Comparison of ENCODE assay signal across 9 mouse cellular contexts in the genomic region with DNA sequence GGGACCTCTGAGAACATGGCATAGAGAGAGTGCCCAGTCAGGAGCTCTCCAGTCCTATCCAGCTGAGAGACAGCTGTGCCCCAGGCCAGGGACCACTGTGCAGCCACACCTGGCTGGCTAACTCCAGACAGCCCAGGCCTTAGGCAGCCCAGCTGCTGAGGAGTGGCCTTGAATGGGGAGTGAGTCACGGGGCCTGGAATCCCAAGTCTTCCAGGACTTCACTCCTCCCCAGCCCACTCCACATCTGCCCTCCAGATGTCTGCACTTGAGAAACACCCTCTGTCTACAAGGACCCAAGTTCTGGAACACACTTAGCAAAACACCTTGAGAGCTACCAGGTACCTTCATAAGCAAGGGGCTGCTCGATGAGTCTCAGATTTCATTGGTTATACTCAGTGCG. TPM values are rescaled to one million over a fixed set of nuclear protein-coding genes. Genes with fewer than 3 reads are reported as not detected.
A peak's percentile ranks its signal among the peaks of the same experiment; 100 is the strongest.
DNase-seq lines count a peak whose midpoint lies in the region; ATAC-seq and TF ChIP-seq lines count a peak whose summit lies in the region.
"Had no signal": no experiment of that assay in that cellular context is flagged by ENCODE, and none has a peak within 500 bp of the region (broad histone marks: within the 10 kb centered on the region; RNA-seq: fewer than 3 reads in every experiment).

No protein-coding gene starts in this region.

- peaks cover 51% of the 10 kb centered on the region for H3K4me1 ChIP-seq in neural tube, embryonic 15.5 days
- peaks cover 3% of the 10 kb centered on the region; the same call in 1 of the 2 replicates for H3K4me1 ChIP-seq in stomach, postnatal 0 days (replicated peaks; ENCODE audit: control insufficient read depth, insufficient read depth)

- TF ChIP-seq EP300 in stomach, postnatal 0 days (optimal IDR thresholded peaks at IDR 0.05): no peak

- DNase-seq in adrenal gland, adult 2 months: peak; percentile 67
- DNase-seq in adrenal gland, adult 8-10 months: no peak
- DNase-seq in neural tube, embryonic 10.5 days (ENCODE audit: extremely low spot score, low spot score): peak; percentile 65
- DNase-seq in gastrocnemius, postnatal 25 days: peak; percentile 50
- DNase-seq in stomach, postnatal 0 days (ENCODE audit: low spot score): no peak
- DNase-seq in left cerebral cortex, adult 8-10 months (ENCODE audit: low spot score in 2 of 2): no peak
- DNase-seq in lung, postnatal 4 days: no peak
- DNase-seq: kidney, adult 8-10 months had no signal

- H3K9me3 ChIP-seq in neural tube, embryonic 15.5 days (replicated peaks): no peaks in the 10 kb centered on the region
- H3K9me3 ChIP-seq in stomach, postnatal 0 days (ENCODE audit: control insufficient read depth, low read length): no peaks in the 10 kb centered on the region

- no peak overlapping the region for H3K27ac ChIP-seq in neural tube, embryonic 15.5 days (replicated peaks)
- H3K27ac ChIP-seq in stomach, postnatal 0 days (replicated peaks): no peak overlapping the region

- no peak overlapping the region for H3K4me3 ChIP-seq in neural tube, embryonic 15.5 days (replicated peaks)
- H3K4me3 ChIP-seq in stomach, postnatal 0 days (ENCODE audit: low read depth, low read length): no peak overlapping the region

- H3K36me3 ChIP-seq in neural tube, embryonic 15.5 days: no peaks in the 10 kb centered on the region
- no peaks in the 10 kb centered on the region for H3K36me3 ChIP-seq in stomach, postnatal 0 days (ENCODE audit: control insufficient read depth, insufficient read depth, low read length)

- no peak overlapping the region for H3K4me2 ChIP-seq in neural tube, embryonic 15.5 days
- H3K4me2 ChIP-seq in stomach, postnatal 0 days (replicated peaks; ENCODE audit: low read depth): no peak overlapping the region

- H3K27me3 ChIP-seq in neural tube, embryonic 15.5 days (replicated peaks): no peaks in the 10 kb centered on the region
- H3K27me3 ChIP-seq in stomach, postnatal 0 days (ENCODE audit: control insufficient read depth, insufficient read depth, low read length): no peaks in the 10 kb centered on the region

- WGBS in neural tube, embryonic 15.5 days: 91% methylated on average over 3 of the region's 3 CpGs
- 63% methylated on average over 3 of the region's 3 CpGs for WGBS in stomach, postnatal 0 days

- ATAC-seq in neural tube, embryonic 15.5 days (ENCODE audit: low FRiP score): no peak
- 0 out of 2 replicates have a peak, but pooled peaks have one; percentile 43 for ATAC-seq in stomach, postnatal 0 days (ENCODE audit: low FRiP score, low TSS enrichment)

- no peak overlapping the region for H3K9ac ChIP-seq in neural tube, embryonic 15.5 days (replicated peaks)
- H3K9ac ChIP-seq in stomach, postnatal 0 days (ENCODE audit: low read length): no peak overlapping the region

- no peak for TF ChIP-seq CTCF in stomach, postnatal 0 days (IDR thresholded peaks at IDR 0.05; ENCODE audit: low read depth)

RNA-seq across cellular contexts. Expression of a gene that starts 51.5 kb away (rescaled TPM):
- total RNA-seq in adrenal gland, adult 2 months (2021): 100 to 1,000 TPM in 1 of 2 experiments, 10 to 100 TPM in 1; 68.0 to 133 TPM
- polyA plus RNA-seq in adrenal gland, adult 2 months (2012; rRNA removed): 65.7 and 70.2 TPM in 2 replicates
- 100 to 1,000 TPM in 1 of 4 experiments, 10 to 100 TPM in 3; 92.3 to 122 (median 99.0) TPM for total RNA-seq in adrenal gland, adult 8-10 months (2022)
- polyA plus RNA-seq in neural tube, embryonic 15.5 days (2015; fragmentation: Nextera tagmentation; extraction: Ambion mirVana): 18.8 and 48.9 TPM in 2 replicates
- 10 to 100 TPM; 24.8 to 41.1 TPM for total RNA-seq in gastrocnemius, postnatal 25 days (2021)
- 418 and 496 TPM in 2 replicates for polyA plus RNA-seq in stomach, postnatal 0 days (2015; fragmentation: Nextera tagmentation; extraction: Ambion mirVana)
- total RNA-seq in left cerebral cortex, adult 8-10 months (2022): 100 to 1,000 TPM; 277 to 320 (median 278) TPM

Comparison
In these comparisons a context has a peak if more than half of its experiments do, and no peak if none do; other contexts are left out.
1. DNase-seq: peak in adrenal gland, adult 2 months (single experiment), neural tube, embryonic 10.5 days (single experiment) and gastrocnemius, postnatal 25 days (single experiment); none in adrenal gland, adult 8-10 months (single experiment), stomach, postnatal 0 days (single experiment), left cerebral cortex, adult 8-10 months (0 of 2) and lung, postnatal 4 days (0 of 2).